Mouse (Mus musculus) brain, adult 2 months (tissue): ENCODE data around the gene Anapc15.

Experiments used
- DNase-seq: peaks from one replicate; pipeline ENCODE4 v3.0.0; 2011; ENCODE audit warnings: low read depth, low spot score

Anapc15 gene

GRCm38 (mm10) chr7:101847934-101848333 lies 15.6 kb upstream of the Anapc15 start:
- no peak for DNase-seq

GRCm38 (mm10) chr7:101851689-101852088 lies 11.8 kb upstream of the Anapc15 start:
- no peak for DNase-seq

GRCm38 (mm10) chr7:101852846-101853245 lies 10.7 kb upstream of the Anapc15 start:
- no peak for DNase-seq

GRCm38 (mm10) chr7:101853816-101854215 lies 9.7 kb upstream of the Anapc15 start:
- peak; percentile 14 for DNase-seq

- DNase-seq: no peak
Observed at GRCm38 (mm10) chr7:101857094-101857493, 6.4 kb upstream of the Anapc15 start, which contains the start of gene Folr2. TSS of gene Folr2 (minus strand) at chr7:101857194.

GRCm38 (mm10) chr7:101858362-101858761 lies 5.2 kb upstream of the Anapc15 start:
- no peak for DNase-seq

GRCm38 (mm10) chr7:101860978-101861377 lies 2.5 kb upstream of the Anapc15 start:
- DNase-seq: no peak

GRCm38 (mm10) chr7:101862291-101862690 lies 1.2 kb upstream of the Anapc15 start:
- no peak for DNase-seq

GRCm38 (mm10) chr7:101866491-101867265 lies 3.2 kb downstream of the Anapc15 start:
- no peak for DNase-seq

- DNase-seq: no peak
Observed at GRCm38 (mm10) chr7:101867482-101867881, 4.0 kb downstream of the Anapc15 start.

GRCm38 (mm10) chr7:101868241-101869162 lies 5.0 kb downstream of the Anapc15 start:
- DNase-seq: peak; percentile 8

GRCm38 (mm10) chr7:101869163-101869500 lies 5.6 kb downstream of the Anapc15 start:
- DNase-seq: no peak

GRCm38 (mm10) chr7:101870629-101871028 lies 7.1 kb downstream of the Anapc15 start, which contains the start of gene Folr1:
TSS of gene Folr1 (minus strand) at chr7:101870788.
- no peak for DNase-seq

- DNase-seq: no peak
Observed at GRCm38 (mm10) chr7:101871296-101871695, 7.8 kb downstream of the Anapc15 start.

- DNase-seq: no peak
Observed at GRCm38 (mm10) chr7:101875978-101876377, 12.5 kb downstream of the Anapc15 start.

GRCm38 (mm10) chr7:101880855-101881254 lies 17.3 kb downstream of the Anapc15 start:
- peak; percentile 48 for DNase-seq

- peak; percentile 37 for DNase-seq
Observed at GRCm38 (mm10) chr7:101882413-101883154, 19.1 kb downstream of the Anapc15 start.

- DNase-seq: no peak
Observed at GRCm38 (mm10) chr7:101884160-101884559, 20.6 kb downstream of the Anapc15 start.

- DNase-seq: peak; percentile 52
Observed at GRCm38 (mm10) chr7:101886274-101886673, 22.8 kb downstream of the Anapc15 start.

- no peak for DNase-seq
Observed at GRCm38 (mm10) chr7:101888460-101888859, 24.9 kb downstream of the Anapc15 start.

GRCm38 (mm10) chr7:101895695-101896094 lies 32.2 kb downstream of the Anapc15 start:
- no peak for DNase-seq
